Mouse (Mus musculus) B cell, adult 2 months (primary cell): Measurements from ENCODE around the gene 6430548M08Rik.

ENCODE experiments used
- DNase-seq, 2 experiments: peaks; one replicate each; pipeline ENCODE4 v3.0.0; 2022

Gene 6430548M08Rik

DNA sequence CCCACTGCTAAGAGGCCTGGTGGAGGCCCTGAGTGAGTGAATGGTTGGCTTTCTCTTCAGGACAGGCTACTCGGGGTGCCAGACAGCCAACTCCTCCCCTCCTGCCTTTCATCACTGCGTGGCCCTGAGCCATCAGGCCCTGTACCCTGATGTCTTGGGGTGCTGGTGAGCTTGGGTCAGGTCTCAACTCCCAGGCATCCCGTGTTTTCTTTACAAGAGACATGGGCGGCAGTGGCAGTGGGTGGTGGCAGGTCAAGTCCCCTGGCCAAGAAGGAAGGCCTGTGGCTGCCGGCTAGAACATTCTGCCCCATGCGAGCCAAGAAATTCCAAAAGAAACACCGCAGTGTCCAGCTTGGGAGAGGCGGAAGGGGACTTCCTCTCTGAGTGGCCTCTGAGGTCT lies 72.5 kb downstream of the 6430548M08Rik start:
- DNase-seq: no peak

DNA sequence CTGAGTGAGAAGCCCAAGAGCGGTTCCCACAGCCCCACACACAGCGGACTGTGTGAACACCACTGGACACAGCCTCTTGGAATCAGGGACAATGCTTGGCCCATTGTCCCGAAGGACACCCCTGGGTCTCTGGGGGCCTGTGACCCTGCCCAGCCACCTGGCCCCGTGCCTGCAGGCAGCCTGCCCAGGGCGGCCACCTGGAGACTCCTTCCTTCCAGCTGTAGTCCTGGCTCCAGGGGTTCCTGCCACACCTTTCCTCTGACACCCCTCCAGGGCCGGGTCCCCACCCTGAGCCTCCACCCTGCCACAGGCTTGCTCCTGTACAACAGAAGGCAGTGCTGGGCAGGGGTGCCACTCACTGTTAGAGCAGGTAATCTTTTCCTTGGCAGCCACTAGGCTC lies 74.6 kb downstream of the 6430548M08Rik start:
- no peak for DNase-seq

DNA sequence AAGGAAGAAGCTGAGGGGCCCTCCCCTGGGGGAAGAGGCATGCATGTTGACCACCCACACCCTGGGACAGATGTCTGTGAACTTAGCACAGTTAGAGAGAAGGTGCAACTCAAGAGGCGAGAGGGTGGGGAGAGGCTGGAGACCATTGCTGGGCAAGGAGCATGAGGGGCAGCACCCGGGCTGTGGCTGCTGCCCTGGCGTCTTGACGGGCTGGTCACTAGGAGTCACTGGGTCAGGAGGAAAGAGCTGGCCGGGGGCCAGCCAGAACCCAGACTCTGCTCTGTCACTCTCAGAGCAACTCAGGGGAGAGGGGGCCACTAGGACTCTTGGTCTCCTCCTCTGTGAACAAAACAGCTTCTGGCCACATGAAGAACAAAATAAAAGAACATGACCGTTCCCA lies 75.5 kb downstream of the 6430548M08Rik start:
- DNase-seq: no peak

DNA sequence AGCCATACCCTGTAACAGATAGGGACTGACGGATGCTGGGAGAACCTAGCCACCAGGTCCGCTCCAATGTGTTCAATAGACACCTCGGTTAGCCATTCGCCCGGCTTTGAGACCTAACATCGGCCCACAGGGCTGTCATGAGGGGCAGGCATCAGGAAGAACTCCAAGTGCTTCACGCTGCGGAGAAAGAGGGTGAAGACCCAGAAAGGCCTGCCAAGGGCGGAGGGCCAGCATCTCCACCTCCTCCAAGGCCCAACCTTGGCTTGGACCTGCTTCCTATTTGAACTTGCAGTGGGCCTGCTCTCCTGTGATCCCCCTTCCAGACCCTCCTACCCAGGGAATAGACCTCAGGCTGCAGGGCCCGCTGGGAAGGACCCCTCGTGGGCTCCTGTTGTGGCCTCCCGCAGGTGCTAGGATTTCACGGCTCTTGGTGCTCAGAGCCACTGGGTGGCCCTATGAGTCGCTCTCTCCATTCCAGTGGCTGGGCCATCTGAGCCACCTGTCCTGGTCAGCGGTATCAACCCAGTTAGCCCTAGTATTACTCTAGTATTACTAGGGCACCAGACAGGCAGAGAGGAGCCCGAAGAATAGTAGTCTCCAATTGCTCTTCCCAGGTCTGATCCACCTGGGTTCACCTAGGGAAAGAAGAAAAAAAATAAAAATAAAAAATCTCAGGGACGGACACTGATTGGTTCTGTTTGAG lies 76.3 kb downstream of the 6430548M08Rik start:
- no peak for DNase-seq

DNA sequence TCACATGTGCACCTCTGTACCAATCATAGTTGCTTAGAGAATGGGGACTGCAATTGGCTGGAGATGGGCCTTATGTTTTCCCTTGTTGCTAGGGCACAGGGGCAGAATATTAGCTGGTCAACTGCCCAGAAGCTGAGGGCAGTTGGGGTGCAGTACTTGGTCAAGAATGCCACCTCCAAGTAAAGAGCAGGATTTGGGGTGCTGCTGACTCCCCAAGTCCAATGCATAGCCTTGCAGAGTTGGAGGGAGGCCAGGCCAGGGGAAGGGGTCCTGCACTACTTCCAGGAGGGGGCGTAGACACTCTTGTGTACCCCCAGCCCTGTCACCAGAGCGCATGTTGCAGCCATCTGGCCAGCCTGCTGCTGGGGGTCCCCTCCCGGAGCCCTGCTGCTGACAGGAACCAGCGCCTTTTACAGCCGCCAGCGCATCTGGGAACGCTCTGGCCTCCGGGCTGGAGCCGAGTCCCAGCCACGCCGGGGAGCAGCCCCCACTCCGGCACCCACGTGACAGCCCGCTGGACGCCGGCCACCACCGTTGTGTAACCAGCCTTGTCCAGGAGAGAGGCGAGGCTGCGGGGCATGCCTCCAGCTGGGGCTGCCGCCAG lies 77.0 kb downstream of the 6430548M08Rik start:
- no peak for DNase-seq

DNA sequence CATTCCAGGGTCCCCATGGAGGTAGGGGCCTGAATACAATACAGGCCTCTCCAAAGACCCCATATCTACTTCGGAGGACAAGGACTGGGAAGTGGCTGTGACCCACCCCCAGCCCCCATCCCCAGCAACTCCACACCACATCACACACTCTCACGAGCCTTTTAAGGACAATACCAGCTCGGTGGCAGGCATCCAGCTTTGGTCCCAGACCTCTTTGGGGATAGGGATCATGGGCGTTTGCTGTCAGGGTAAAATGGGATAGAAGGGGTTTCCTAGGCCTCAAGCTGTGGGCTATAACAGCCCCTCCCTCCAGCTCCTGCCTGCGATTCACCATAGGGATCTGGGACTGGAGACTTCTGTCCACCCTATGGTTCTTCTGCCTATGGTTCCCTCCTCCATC lies 77.7 kb downstream of the 6430548M08Rik start:
- no peak for DNase-seq

DNA sequence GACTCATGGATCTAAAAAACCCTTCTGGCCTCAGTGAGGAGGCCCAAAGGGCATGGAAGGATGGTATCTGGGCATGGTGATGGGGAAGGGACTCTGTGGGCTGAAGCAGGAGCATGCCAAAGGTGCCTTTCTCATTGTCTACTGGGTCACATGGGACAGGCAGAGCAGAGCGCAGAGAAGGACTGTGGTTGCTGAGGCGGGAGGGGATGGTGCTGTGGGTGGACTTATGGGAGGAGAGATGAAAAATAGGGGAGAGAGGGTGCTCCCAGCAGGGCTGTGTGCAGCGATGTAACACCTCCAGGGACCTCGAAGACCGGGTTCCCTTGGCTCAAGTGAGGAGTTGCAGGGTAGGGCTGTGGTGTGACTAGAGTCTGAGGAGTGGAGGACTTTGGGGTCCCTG lies 78.2 kb downstream of the 6430548M08Rik start:
- no peak for DNase-seq

DNA sequence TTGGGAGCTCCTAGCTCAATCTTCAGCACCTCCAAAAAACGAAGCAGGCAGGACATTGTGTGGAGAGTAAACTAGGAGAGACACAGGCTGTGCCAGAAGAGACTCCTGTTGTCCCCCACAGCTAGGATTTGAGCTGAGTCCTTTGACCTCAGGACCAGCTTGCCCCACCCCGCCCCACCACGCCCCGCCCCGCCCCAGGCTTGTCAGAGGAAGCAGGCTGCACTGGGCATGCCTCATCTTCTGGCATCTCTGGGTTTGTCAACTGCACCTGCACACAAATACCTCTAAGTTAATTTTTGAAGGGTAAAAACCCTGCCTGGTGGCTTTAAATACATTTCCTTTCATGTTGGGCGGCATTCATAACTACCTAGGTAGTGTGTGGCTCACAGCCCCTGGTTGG lies 87.4 kb downstream of the 6430548M08Rik start:
- no peak for DNase-seq

DNA sequence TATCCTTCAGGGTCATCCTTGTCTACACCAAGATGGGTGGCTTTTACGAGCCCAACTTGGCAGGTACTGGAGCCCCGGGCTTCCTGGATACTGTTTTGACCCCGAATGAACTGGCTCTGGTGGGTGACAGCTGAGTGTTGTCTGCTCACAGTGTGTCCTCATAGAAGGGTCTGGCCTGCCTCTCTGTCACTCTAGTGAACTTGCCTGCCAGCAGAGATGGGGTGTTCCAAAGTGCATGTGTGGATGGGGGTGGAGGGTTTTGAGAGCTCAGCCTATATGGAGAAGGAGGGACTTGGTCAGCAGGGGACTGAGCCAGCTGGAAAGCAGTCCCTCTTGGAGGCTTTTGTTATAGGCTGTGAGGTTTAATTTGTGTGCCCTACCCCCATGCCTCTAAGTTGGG lies 88.6 kb downstream of the 6430548M08Rik start:
- DNase-seq: no peak

DNA sequence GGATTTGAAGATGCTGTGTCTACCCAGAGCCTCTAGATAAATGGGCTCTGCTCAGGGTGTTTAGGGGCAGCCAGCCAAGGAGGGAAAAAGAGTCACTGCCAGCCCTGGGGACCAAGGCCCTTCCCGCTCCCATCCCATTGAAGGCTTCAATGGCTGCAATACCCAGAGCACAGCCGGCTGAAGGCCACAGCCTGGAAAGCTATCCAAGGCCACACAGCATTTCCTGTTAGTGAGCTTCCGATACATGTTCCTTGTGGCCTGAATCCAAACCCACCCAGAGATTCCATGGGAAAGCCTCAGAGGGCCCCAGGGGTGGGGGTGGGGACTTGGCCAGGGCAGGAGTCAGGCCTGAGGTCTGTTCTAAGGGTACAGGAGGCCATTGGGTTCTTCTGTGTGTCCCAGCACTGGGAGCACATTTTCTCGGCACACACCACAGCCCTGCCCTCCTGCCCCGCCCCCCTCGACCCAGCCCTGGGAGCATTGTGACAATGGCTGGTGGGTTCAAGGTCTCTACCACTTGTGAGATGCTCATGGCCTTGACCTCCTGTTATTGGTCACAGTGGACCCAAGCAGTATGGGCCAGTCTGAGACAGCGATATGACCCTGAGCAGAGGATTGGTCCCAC lies 90.9 kb downstream of the 6430548M08Rik start:
- DNase-seq: no peak

DNA sequence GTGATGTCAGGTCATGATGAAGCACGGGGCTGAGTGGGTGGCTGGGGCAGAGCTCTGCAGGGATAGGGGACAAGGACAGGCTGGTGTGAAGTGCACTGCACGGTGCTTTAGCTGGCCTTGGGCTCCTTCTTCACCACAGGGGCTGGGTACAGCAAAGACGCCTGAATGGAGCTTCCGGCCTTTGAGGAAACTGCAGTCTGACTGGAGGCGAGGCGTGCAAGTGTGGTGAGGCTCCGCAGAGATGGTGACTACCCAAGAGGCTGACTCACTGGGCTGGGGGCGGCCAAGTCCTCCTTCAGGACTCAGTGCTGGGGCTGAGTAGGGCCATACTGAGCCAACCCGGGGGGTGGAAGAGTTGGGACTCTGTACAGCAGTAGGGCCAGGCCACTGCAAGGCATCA lies 92.0 kb downstream of the 6430548M08Rik start:
- no peak for DNase-seq

DNA sequence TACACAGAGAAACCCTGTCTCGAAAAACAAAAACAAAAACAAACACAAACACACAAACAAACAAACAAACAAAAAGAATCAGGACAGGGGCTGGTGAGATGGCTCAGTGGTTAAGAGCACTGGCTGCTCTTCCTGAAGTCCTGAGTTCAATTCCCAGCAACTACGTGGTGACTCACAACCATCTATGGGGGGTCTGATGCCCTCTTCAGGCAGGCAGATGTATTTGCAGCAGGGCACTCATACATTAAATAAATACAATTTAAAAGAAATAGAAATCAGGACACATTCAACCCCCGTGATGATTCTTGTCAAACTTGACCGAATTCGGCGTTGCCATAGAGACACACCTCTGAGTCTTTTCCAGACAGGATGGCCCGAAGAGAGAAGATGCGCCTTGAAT lies 93.4 kb downstream of the 6430548M08Rik start:
- DNase-seq: no peak

DNA sequence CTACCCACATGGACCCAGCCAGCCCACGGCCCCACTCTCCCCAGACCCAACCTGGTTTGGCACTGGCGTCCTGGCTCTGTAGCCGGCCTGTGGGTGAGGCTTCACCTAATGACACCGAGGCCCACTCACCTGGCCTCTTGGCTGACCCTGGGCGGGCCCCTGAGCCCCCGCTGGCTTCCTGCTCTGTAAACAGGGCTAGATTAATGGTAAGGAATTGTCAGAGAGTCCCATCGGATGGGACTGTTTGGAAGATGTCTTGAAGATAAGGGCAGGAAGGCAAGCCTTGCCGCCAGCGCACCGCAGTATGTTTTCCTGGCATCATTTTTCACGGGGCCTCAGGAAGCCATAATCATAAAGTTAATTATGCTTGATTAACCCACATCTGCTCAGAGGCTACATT lies 94.2 kb downstream of the 6430548M08Rik start:
- DNase-seq: no peak

DNA sequence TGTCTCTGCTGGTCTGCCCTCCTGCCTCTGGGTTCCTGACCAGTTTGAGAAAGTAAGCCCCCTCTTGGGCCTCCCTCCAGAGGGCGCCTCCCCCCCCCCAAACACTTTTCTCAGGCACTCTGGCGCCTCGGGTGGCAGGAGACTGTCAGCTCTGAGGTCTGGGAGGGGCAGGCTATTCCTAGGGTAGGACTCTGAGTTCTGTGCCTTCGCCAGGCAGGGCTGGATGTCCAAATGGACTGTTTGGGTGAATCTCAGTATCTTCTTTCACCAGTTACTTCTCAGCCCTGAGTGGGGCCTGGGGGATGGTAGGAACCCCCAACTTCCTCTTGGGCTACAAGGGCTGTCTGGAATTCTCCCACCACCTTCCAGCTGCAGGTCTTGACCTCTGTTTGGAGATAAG lies 97.4 kb downstream of the 6430548M08Rik start:
- DNase-seq: no peak

DNA sequence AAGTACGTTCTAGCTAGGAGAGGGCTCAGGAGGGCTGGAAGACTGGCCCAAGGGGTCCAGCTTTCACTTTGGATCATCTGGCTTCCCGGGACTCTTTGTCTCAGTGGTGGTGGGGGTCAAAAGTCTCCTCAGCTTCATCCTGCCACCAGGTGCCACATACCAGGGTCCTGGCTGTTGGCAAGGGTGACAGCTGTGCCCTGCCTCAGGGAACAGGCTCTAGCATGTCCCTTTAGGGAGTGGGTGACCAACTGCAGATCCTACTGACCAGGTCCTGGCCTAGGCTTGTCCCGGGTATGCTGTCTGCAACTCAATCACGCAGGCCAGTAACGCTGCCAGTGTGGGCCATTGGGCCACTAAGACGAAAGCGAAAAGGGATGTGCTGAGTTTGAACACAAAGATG lies 98.6 kb downstream of the 6430548M08Rik start:
- no peak for DNase-seq

DNA sequence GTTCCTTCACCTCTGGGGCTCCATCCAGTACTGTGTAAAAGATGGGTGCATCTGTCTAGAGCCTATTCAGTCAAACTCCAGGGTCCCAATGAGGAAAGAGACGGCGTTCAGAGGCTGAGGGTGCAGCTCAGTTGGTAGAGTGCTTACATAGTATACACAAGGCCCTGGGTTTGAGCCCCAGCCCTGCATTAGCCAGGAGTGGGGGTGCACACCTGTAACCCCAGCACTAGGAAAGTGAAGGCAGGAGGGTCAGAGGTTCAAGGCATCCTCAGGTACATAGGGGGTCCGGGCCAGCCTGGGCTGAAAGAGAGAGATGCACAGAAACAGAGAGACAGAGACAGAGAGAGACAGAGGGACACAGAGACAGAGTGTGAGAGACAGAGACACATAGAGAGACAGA lies 99.3 kb downstream of the 6430548M08Rik start:
- no peak for DNase-seq

DNA sequence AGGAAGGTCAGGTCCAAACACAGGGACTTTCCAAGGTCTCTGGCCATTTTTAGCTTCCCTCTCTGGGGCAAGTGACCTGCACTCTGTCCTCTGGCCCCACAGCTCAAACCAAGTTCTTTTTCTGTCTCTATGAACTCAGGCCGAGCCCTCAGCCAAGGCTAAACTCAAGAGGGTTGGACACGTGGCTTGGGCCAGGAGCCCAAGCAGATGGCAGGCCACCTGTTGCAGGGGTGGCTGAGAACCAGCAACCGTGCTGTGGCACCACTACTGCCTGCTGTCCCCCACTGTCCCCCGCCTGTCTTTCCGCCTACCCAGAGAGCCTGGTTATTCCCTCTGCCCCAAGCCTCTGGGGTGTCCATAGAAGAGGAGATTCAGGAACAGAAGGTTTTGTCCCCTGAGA lies 100.0 kb downstream of the 6430548M08Rik start:
- DNase-seq: no peak
